Mouse (Mus musculus): ENCODE results near the gene Trem1. TPM values are rescaled to one million over a fixed set of nuclear protein-coding genes. Genes with fewer than 3 reads are reported as not detected.

The Trem1 gene
- total RNA-seq, 2 experiments from 2014 or later: not detected

GRCm38 (mm10) chr17:48266610-48267304 lies 34.2 kb downstream of the Trem1 start:
- DNase-seq: no peak
- intact Hi-C loops (cut with DNase I): no loop called here

- intact Hi-C loops (cut with DNase I): no loop called here
- DNase-seq: no peak
Observed at GRCm38 (mm10) chr17:48267591-48267990, 35.0 kb downstream of the Trem1 start.

- intact Hi-C loops (cut with DNase I): no loop called here
- DNase-seq: no peak
Observed at GRCm38 (mm10) chr17:48268276-48268675, 35.7 kb downstream of the Trem1 start.

GRCm38 (mm10) chr17:48269833-48270232 lies 37.3 kb downstream of the Trem1 start:
- intact Hi-C loops (cut with DNase I): loop anchor here (5.0 to 10.0 kb wide), 2 partner anchors 185 to 332 kb away; partner anchors contain the start of genes Tspo2 and Unc5cl
- DNase-seq: no peak

- intact Hi-C loops (cut with DNase I): loop anchor here (5.0 to 10.0 kb wide), 2 partner anchors 183 to 330 kb away; partner anchors contain the start of genes Tspo2 and Unc5cl
Observed at GRCm38 (mm10) chr17:48272158-48272557, 39.6 kb downstream of the Trem1 start.

GRCm38 (mm10) chr17:48272598-48272997 lies 40.0 kb downstream of the Trem1 start:
- intact Hi-C loops (cut with DNase I): loop anchor here (5.0 to 10.0 kb wide), 2 partner anchors 182 to 330 kb away; partner anchors contain the start of genes Tspo2 and Unc5cl
- no peak for DNase-seq

More at GRCm38 (mm10) chr17:48272158-48272557, 39.6 kb downstream of the Trem1 start:
- no peak for DNase-seq

GRCm38 (mm10) chr17:48274098-48274497 lies 41.5 kb downstream of the Trem1 start:
- DNase-seq: no peak
- intact Hi-C loops (cut with DNase I): loop anchor here (5.0 to 10.0 kb wide), 2 partner anchors 181 to 328 kb away; partner anchors contain the start of genes Tspo2 and Unc5cl

- peak; percentile 46 to 49 for DNase-seq
- intact Hi-C loops (cut with DNase I): loop anchor here (5.0 to 10.0 kb wide), 2 partner anchors 180 to 327 kb away; partner anchors contain the start of genes Tspo2 and Unc5cl
Observed at GRCm38 (mm10) chr17:48274885-48275284, 42.3 kb downstream of the Trem1 start.

- intact Hi-C loops (cut with DNase I): loop anchor here (2.0 to 10.0 kb wide), 2 partner anchors 59 to 179 kb away; partner anchors contain the start of genes Tspo2 and Unc5cl
Observed at GRCm38 (mm10) chr17:48275736-48276135, 43.2 kb downstream of the Trem1 start.

GRCm38 (mm10) chr17:48278381-48278780 lies 45.8 kb downstream of the Trem1 start:
- intact Hi-C loops (cut with DNase I): loop anchor here (10.0 kb wide), 1 partner anchor 176 kb away; the partner anchor contains the start of genes Tspo2 and Unc5cl
- DNase-seq: no peak

More at GRCm38 (mm10) chr17:48275736-48276135, 43.2 kb downstream of the Trem1 start:
- no peak for DNase-seq

GRCm38 (mm10) chr17:48279002-48279401 lies 46.4 kb downstream of the Trem1 start:
- no peak for DNase-seq
- intact Hi-C loops (cut with DNase I): loop anchor here (10.0 kb wide), 1 partner anchor 176 kb away; the partner anchor contains the start of genes Tspo2 and Unc5cl

GRCm38 (mm10) chr17:48280943-48281738 lies 48.6 kb downstream of the Trem1 start:
- intact Hi-C loops (cut with DNase I): no loop called here

GRCm38 (mm10) chr17:48281739-48282085 lies 49.1 kb downstream of the Trem1 start:
- no peak for DNase-seq
- intact Hi-C loops (cut with DNase I): no loop called here

More at GRCm38 (mm10) chr17:48280943-48281738, 48.6 kb downstream of the Trem1 start:
- DNase-seq: no peak

GRCm38 (mm10) chr17:48286765-48287164 lies 54.2 kb downstream of the Trem1 start:
- no peak for DNase-seq
- intact Hi-C loops (cut with DNase I): no loop called here

- no peak for DNase-seq
Observed at GRCm38 (mm10) chr17:48287276-48287675, 54.7 kb downstream of the Trem1 start.

GRCm38 (mm10) chr17:48293500-48294194 lies 61.1 kb downstream of the Trem1 start:
- no peak for DNase-seq
- intact Hi-C loops (cut with DNase I): no loop called here

More at GRCm38 (mm10) chr17:48287276-48287675, 54.7 kb downstream of the Trem1 start:
- intact Hi-C loops (cut with DNase I): no loop called here
